Mouse (Mus musculus): Measurements from ENCODE around the gene Psmd7. TPM values are rescaled to one million over a fixed set of nuclear protein-coding genes. Genes with fewer than 3 reads are reported as not detected.

The Psmd7 gene
- polyA plus RNA-seq, 1 experiment from 2014 or later: 247 TPM

DNA sequence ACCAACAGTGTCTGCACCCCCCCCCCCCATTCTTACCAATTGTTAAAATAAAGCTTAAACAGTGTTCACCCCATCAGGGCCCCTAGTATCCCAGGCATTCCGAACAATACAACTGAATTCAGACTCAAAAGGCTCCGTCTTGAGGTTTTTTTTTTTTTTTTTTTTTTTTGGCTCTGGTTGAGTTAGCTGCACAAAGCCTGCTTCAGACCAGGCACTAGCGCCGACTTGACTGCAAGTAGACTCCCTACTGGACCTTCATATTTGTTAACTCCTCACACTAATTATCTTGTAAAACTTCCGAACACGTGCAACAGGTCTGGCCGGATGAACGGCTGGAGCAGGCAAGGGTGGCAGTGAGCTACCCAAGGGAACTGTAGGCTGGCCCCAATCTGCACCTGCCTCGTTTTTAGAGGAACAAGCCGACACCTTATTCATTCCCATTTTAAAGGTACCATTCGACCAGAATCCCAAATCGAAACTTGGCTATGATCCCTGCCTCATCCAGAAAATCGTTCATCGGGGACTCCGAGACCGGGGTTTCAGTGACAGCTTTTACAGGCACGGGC is 752 bp downstream of the Psmd7 start:
- WGBS: under 1% methylated on average over 17 of the region's 17 CpGs
- H3K27me3 ChIP-seq (replicated peaks; ENCODE audit: control insufficient read depth, insufficient read depth, low read length): no peaks in the 10 kb centered on the region
- DNase-seq (ENCODE audit: low spot score) (no peak), ATAC-seq (0 out of 2 replicates have a peak, but pooled peaks have one; percentile 7)
- peak overlapping the region; percentile 92 for H3K4me2 ChIP-seq (ENCODE audit: low read length)
- peak overlapping the region; percentile 95 for H3K4me3 ChIP-seq (ENCODE audit: low read depth, low read length)
- no peaks in the 10 kb centered on the region for H3K9me3 ChIP-seq (replicated peaks; ENCODE audit: control insufficient read depth, low read length)
- H3K36me3 ChIP-seq (ENCODE audit: control insufficient read depth, insufficient read depth, low read length): peaks cover 35% of the 10 kb centered on the region
- H3K4me1 ChIP-seq (ENCODE audit: control insufficient read depth, insufficient read depth, low read length): peaks cover 3% of the 10 kb centered on the region
- H3K9ac ChIP-seq (ENCODE audit: low read length): peak overlapping the region; percentile 92
- peak overlapping the region; percentile 84 for H3K27ac ChIP-seq (ENCODE audit: low read depth, low read length)

DNA sequence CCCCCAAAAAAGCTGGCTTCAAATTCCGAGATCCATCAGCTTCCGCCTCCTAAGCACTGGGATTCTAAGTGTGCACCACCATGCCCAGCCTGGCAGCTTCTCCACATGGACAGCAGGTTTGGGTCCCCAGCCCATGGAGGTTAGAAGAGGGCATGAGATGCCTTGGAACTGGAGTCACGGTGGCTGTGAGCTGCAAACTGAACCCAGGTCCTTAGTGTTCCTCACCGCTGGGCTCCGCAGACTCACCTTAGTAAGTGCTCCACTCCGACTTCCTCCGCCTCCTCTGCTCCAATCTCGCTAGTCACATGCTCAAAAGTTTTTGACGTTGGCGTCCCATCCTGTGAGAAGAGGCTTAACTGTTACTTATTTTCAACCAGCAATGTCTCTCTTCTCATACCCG is 6.1 kb downstream of the Psmd7 start:
- Histone ChIP-seq H3K27ac (ENCODE audit: low read depth, low read length) (no peak overlapping the region), H3K36me3 (ENCODE audit: control insufficient read depth, insufficient read depth, low read length) (peaks cover 84% of the 10 kb centered on the region)

DNA sequence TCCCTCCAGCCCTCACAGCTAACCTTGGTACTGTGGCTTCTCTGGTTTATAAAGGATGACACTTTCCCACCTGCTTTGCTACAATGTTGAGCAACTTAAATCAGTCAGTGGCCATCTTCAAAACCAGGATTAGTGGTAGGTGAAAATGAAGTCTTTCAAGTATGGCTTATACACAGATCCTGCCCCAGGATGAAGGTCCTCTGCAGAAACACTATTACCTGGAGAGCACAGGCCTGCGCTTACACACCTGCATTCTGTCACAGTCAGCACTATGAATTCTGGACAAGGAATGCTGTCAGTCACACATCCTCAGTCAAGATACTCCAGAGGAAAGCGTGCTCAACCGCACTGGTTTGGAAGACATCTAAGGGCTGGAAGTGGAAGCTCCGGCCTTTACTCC is 6.7 kb downstream of the Psmd7 start:
- H3K9me3 ChIP-seq (replicated peaks; ENCODE audit: control insufficient read depth, low read length): no peaks in the 10 kb centered on the region
- no peaks in the 10 kb centered on the region for H3K27me3 ChIP-seq (replicated peaks; ENCODE audit: control insufficient read depth, insufficient read depth, low read length)
- no peak overlapping the region for H3K27ac ChIP-seq (ENCODE audit: low read depth, low read length)
- peaks cover 1% of the 10 kb centered on the region; the same call in 1 of the 2 replicates for H3K4me1 ChIP-seq (ENCODE audit: control insufficient read depth, insufficient read depth, low read length)
- no peak overlapping the region for H3K9ac ChIP-seq (ENCODE audit: low read length)
- H3K4me3 ChIP-seq (ENCODE audit: low read depth, low read length): no peak overlapping the region
- ATAC-seq (no peak), DNase-seq (ENCODE audit: low spot score) (no peak)
- 98% methylated on average over 4 of the region's 4 CpGs for WGBS
- no peak overlapping the region for H3K4me2 ChIP-seq (ENCODE audit: low read length)
- H3K36me3 ChIP-seq (ENCODE audit: control insufficient read depth, insufficient read depth, low read length): peaks cover 84% of the 10 kb centered on the region

More for the DNA sequence above, 6.1 kb downstream of the Psmd7 start:
- ATAC-seq: no peak
- Histone ChIP-seq H3K9me3 (replicated peaks; ENCODE audit: control insufficient read depth, low read length) (no peaks in the 10 kb centered on the region), H3K4me3 (ENCODE audit: low read depth, low read length) (no peak overlapping the region), H3K9ac (ENCODE audit: low read length) (no peak overlapping the region), H3K4me1 (ENCODE audit: control insufficient read depth, insufficient read depth, low read length) (peaks cover 2% of the 10 kb centered on the region), H3K4me2 (ENCODE audit: low read length) (no peak overlapping the region), H3K27me3 (replicated peaks; ENCODE audit: control insufficient read depth, insufficient read depth, low read length) (no peaks in the 10 kb centered on the region)
- DNase-seq (ENCODE audit: low spot score): no peak
- WGBS: 95% methylated on average over 11 of the region's 11 CpGs

DNA sequence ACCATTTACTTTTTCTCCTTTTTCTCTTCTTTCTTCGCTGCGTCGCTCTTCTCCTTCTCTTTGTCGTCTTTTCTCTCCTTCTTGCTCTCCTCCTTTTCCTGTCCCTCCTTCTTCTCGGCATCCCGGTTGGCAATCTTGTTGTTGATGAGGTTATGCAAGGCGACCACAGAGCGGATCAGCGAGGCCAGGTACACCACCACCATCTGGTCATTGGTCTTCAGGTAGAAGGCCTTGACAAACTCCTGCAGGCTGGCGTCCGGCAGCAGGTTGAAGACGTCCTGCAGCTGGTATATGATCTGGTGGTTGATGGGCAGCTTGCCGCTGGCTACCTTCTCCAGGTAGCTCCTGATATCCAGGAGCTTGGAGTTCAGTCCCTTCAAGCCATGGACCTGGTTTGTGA is 7.4 kb downstream of the Psmd7 start:
- Histone ChIP-seq H3K9ac (ENCODE audit: low read length) (no peak overlapping the region), H3K27me3 (replicated peaks; ENCODE audit: control insufficient read depth, insufficient read depth, low read length) (no peaks in the 10 kb centered on the region), H3K4me1 (ENCODE audit: control insufficient read depth, insufficient read depth, low read length) (peaks cover 4% of the 10 kb centered on the region; the same call in 1 of the 2 replicates), H3K27ac (ENCODE audit: low read depth, low read length) (no peak overlapping the region), H3K9me3 (replicated peaks; ENCODE audit: control insufficient read depth, low read length) (no peaks in the 10 kb centered on the region), H3K4me2 (ENCODE audit: low read length) (no peak overlapping the region), H3K4me3 (ENCODE audit: low read depth, low read length) (no peak overlapping the region), H3K36me3 (ENCODE audit: control insufficient read depth, insufficient read depth, low read length) (peaks cover 81% of the 10 kb centered on the region)
- DNase-seq (ENCODE audit: low spot score) (no peak), ATAC-seq (no peak)
- 93% methylated on average over 13 of the region's 13 CpGs for WGBS

DNA sequence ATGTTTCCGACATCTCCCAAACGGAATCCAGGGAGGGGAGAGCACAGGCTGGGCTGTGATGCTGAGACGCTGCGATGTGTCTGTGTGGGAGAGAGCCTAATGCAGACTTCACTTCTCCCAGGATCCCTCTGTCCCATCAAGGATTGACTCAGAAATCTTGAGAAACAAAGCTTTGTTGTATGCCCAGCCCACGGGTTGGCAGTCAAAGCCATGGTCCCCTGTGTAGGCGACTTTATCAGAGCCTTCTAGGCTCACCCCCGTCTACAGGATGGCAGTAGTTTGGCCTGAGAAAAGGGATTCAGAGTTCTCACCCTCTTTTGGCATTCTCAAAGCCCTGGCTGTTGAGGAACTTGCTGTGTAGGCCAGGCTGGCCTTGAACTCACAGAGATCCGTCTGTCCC is 9.7 kb downstream of the Psmd7 start:
- Histone ChIP-seq H3K27ac (ENCODE audit: low read depth, low read length) (no peak overlapping the region), H3K36me3 (ENCODE audit: control insufficient read depth, insufficient read depth, low read length) (peaks cover 59% of the 10 kb centered on the region), H3K4me2 (ENCODE audit: low read length) (no peak overlapping the region), H3K27me3 (replicated peaks; ENCODE audit: control insufficient read depth, insufficient read depth, low read length) (no peaks in the 10 kb centered on the region), H3K9ac (ENCODE audit: low read length) (no peak overlapping the region), H3K9me3 (replicated peaks; ENCODE audit: control insufficient read depth, low read length) (no peaks in the 10 kb centered on the region), H3K4me1 (ENCODE audit: control insufficient read depth, insufficient read depth, low read length) (peaks cover 4% of the 10 kb centered on the region; the same call in 1 of the 2 replicates), H3K4me3 (ENCODE audit: low read depth, low read length) (no peak overlapping the region)
- no peak for DNase-seq (ENCODE audit: low spot score)
- ATAC-seq: no peak
- 89% methylated on average over 8 of the region's 8 CpGs for WGBS

DNA sequence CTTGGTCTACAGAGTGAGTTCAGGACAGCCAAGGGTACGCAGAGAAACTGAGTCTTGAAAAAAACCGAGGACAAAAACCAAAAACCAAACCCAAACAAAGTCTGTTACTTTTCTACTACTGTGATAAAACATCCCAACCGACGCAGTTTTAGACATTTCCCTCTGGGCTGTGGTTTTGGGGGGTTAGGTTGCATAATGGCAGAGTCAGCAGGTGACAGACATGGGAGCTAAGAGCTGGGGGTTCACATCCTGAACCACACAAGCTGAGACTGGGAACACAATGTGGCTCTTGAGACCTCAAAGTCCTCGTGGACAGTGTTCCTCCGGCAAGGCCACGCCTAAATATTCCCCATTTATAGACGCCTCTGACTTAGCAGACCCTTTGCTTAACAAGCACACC is 10.1 kb downstream of the Psmd7 start:
- H3K4me1 ChIP-seq (ENCODE audit: control insufficient read depth, insufficient read depth, low read length): peaks cover 4% of the 10 kb centered on the region; the same call in 1 of the 2 replicates
- 92% methylated on average over 8 of the region's 8 CpGs for WGBS
- H3K4me3 ChIP-seq (ENCODE audit: low read depth, low read length): no peak overlapping the region
- ATAC-seq: no peak
- H3K4me2 ChIP-seq (ENCODE audit: low read length): no peak overlapping the region
- H3K36me3 ChIP-seq (ENCODE audit: control insufficient read depth, insufficient read depth, low read length): peaks cover 55% of the 10 kb centered on the region
- DNase-seq (ENCODE audit: low spot score): no peak
- H3K9me3 ChIP-seq (replicated peaks; ENCODE audit: control insufficient read depth, low read length): no peaks in the 10 kb centered on the region
- H3K9ac ChIP-seq (ENCODE audit: low read length): no peak overlapping the region
- H3K27me3 ChIP-seq (replicated peaks; ENCODE audit: control insufficient read depth, insufficient read depth, low read length): no peaks in the 10 kb centered on the region
- no peak overlapping the region for H3K27ac ChIP-seq (ENCODE audit: low read depth, low read length)

DNA sequence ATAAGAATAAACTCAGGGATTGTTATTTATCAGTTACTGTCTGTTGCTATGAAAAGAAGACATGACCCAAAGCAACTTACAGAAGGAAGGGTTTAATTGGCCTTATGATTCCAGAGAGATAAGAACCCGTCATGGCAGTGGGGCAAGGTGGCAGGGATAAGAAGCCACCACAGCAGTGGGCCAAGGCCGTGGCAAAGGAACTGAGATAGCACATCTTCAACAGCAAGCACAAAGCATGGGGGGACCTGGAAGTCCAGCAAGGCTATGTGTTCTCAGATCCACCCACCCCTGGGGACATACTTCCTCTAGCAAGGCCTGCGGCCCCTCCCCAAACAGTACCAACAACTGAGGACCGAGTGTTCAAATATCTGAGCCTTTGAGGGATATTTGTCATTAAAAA is 10.6 kb downstream of the Psmd7 start:
- Histone ChIP-seq H3K36me3 (ENCODE audit: control insufficient read depth, insufficient read depth, low read length) (peaks cover 50% of the 10 kb centered on the region), H3K9me3 (replicated peaks; ENCODE audit: control insufficient read depth, low read length) (no peaks in the 10 kb centered on the region), H3K4me2 (ENCODE audit: low read length) (no peak overlapping the region), H3K27me3 (replicated peaks; ENCODE audit: control insufficient read depth, insufficient read depth, low read length) (no peaks in the 10 kb centered on the region), H3K4me1 (ENCODE audit: control insufficient read depth, insufficient read depth, low read length) (peaks cover 4% of the 10 kb centered on the region; the same call in 1 of the 2 replicates), H3K9ac (ENCODE audit: low read length) (no peak overlapping the region), H3K27ac (ENCODE audit: low read depth, low read length) (no peak overlapping the region), H3K4me3 (ENCODE audit: low read depth, low read length) (no peak overlapping the region)
- 82% methylated on average over 4 of the region's 4 CpGs for WGBS
- DNase-seq (ENCODE audit: low spot score) (no peak), ATAC-seq (no peak)

DNA sequence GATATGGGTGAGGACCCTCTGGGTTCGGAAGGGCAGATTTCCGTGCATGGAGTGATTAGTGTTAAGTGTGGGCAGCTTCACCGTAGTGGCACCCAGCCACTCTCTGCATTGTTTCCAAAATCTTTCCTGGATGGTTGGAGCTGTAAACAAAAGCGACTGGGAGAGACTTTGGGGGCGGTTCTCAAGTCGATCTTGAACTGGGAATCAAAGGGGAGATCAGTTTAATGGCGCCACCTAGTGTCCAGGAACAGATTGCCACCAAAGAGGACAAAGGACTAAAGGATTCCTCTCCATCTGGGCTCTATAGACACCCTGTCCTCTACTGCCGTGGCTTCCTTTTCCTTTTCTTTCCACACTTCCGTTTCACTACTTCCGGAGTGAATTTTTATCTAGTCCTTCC is 11.6 kb downstream of the Psmd7 start:
- H3K4me2 ChIP-seq (ENCODE audit: low read length): peak overlapping the region; percentile 20; the same call in 1 of the 2 replicates
- H3K36me3 ChIP-seq (ENCODE audit: control insufficient read depth, insufficient read depth, low read length): peaks cover 41% of the 10 kb centered on the region
- peaks cover 4% of the 10 kb centered on the region; the same call in 1 of the 2 replicates for H3K4me1 ChIP-seq (ENCODE audit: control insufficient read depth, insufficient read depth, low read length)
- WGBS: 8% methylated on average over 10 of the region's 10 CpGs
- no peak overlapping the region for H3K27ac ChIP-seq (ENCODE audit: low read depth, low read length)
- H3K27me3 ChIP-seq (replicated peaks; ENCODE audit: control insufficient read depth, insufficient read depth, low read length): no peaks in the 10 kb centered on the region
- peak; percentile 83 for ATAC-seq
- no peak overlapping the region for H3K4me3 ChIP-seq (ENCODE audit: low read depth, low read length)
- H3K9ac ChIP-seq (ENCODE audit: low read length): no peak overlapping the region
- peak; percentile 95 for DNase-seq (ENCODE audit: low spot score)
- no peaks in the 10 kb centered on the region for H3K9me3 ChIP-seq (replicated peaks; ENCODE audit: control insufficient read depth, low read length)

DNA sequence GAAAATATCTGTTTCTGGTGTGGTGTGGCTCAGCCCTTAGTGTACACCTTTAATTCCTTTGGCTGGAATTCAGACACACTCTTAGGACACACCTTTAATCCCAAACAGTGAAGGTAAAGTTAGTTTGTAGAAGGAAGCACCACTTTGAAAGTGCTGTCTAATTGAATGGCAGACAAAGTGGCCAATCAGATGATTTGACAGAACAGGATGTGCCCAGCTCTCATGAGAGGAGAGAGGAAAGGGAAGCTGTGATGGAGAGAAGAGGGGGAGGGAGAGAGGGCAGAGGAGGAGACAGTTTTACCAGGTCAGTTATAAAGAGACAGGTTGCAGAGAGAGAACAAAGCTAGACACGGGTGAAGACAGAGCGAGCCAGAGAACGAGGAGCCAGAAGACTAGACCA is 13.5 kb downstream of the Psmd7 start:
- ATAC-seq (no peak), DNase-seq (ENCODE audit: low spot score) (no peak)
- peaks cover 4% of the 10 kb centered on the region; the same call in 1 of the 2 replicates for H3K4me1 ChIP-seq (ENCODE audit: control insufficient read depth, insufficient read depth, low read length)
- H3K27me3 ChIP-seq (replicated peaks; ENCODE audit: control insufficient read depth, insufficient read depth, low read length): no peaks in the 10 kb centered on the region
- 85% methylated on average over 3 of the region's 3 CpGs for WGBS
- no peak overlapping the region for H3K4me2 ChIP-seq (ENCODE audit: low read length)
- no peak overlapping the region for H3K4me3 ChIP-seq (ENCODE audit: low read depth, low read length)
- H3K9ac ChIP-seq (ENCODE audit: low read length): no peak overlapping the region
- no peak overlapping the region for H3K27ac ChIP-seq (ENCODE audit: low read depth, low read length)
- H3K36me3 ChIP-seq (ENCODE audit: control insufficient read depth, insufficient read depth, low read length): peaks cover 21% of the 10 kb centered on the region
- H3K9me3 ChIP-seq (replicated peaks; ENCODE audit: control insufficient read depth, low read length): no peaks in the 10 kb centered on the region
